Mouse (Mus musculus): ENCODE measurements at regions not wholly inside any gene's neighbourhood (a gene's known extent, or its start where the extent isn't known, plus 50 kb on each side); places are given as distances from the start of the nearest gene placed in this dataset.

DNA sequence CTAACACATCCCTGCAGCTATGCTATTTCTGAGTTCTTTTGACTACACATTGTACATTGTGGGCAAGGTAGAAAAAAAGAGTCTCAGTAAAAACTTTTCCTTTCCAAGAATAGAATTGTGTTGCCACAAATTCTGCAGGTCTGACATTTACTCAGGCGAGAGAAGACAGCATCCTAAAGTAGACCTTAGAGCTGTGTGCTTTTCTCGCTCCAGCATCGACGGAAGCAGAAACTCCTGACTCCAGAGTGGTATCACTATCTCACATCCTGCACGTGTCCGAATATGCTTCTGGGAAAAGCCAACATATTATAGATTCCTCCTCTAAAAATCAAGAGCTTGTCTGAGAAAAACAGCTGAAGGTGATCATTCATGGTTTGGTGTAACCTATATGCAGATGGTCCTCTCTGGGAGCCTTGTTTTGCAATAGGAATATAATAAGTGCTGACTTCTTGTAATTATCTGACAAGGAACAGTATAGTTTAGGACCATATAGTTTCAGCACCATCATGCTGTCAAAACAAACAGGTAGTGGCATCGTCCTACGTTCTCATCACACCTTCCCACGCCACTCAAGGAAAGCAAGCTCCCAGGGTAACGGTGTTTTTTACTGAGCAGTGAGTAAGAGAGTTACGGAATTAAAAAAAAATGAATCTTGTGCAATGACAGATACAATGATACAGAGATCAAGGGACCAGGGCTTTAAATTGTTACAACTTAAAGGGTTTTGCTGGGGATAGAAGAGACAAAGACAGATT lies 254.0 kb downstream of the Rnf144a start:
- no peaks in the 10 kb centered on the region for H3K27me3 ChIP-seq (ENCODE audit: control insufficient read depth, insufficient read depth, low read length)
- no peaks in the 10 kb centered on the region for H3K9me3 ChIP-seq (ENCODE audit: control insufficient read depth, low read length)
- H3K4me1 ChIP-seq (ENCODE audit: control insufficient read depth, insufficient read depth, low read length): no peaks in the 10 kb centered on the region
- no peak overlapping the region for H3K9ac ChIP-seq (ENCODE audit: low read length)
- no peak for DNase-seq (ENCODE audit: low spot score)
- no peak overlapping the region for H3K4me3 ChIP-seq (ENCODE audit: low read depth, low read length)
- H3K36me3 ChIP-seq (ENCODE audit: control insufficient read depth, insufficient read depth, low read length): no peaks in the 10 kb centered on the region
- H3K4me2 ChIP-seq (ENCODE audit: low read depth, severe bottlenecking): no peak overlapping the region
- H3K27ac ChIP-seq (replicated peaks; ENCODE audit: low read depth, low read length): no peak overlapping the region
- WGBS: 83% methylated on average over 11 of the region's 11 CpGs
- ATAC-seq (ENCODE audit: insufficient number of reproducible peaks, low FRiP score, low TSS enrichment, low read depth): no peak

DNA sequence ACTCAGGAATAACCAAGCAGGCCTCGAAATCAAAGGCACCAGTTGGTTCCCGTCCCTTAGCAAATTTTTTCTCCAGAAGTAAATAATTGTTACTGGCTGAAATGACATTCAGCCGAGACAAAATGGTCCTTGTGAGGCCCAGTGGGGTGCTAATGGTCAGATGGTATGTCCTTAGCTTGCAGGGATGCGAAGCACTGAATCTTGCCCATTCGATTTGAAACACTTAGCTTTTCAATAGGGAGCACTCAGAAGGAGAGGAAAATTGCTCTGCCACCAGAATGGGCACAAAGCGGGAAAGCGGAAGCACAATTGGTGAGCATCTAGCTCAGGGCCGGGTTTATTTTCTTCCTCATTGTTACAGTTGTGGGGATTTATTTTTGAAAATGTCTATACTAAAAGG lies 262.1 kb downstream of the Rnf144a start:
- no peaks in the 10 kb centered on the region for H3K27me3 ChIP-seq (ENCODE audit: control insufficient read depth, insufficient read depth, low read length)
- no peak overlapping the region for H3K27ac ChIP-seq (replicated peaks; ENCODE audit: low read depth, low read length)
- no peak overlapping the region for H3K9ac ChIP-seq (ENCODE audit: low read length)
- WGBS: 68% methylated on average over 8 of the region's 8 CpGs
- no peak overlapping the region for H3K4me3 ChIP-seq (ENCODE audit: low read depth, low read length)
- H3K36me3 ChIP-seq (ENCODE audit: control insufficient read depth, insufficient read depth, low read length): no peaks in the 10 kb centered on the region
- no peak for DNase-seq (ENCODE audit: low spot score)
- no peak overlapping the region for H3K4me2 ChIP-seq (ENCODE audit: low read depth, severe bottlenecking)
- no peaks in the 10 kb centered on the region for H3K9me3 ChIP-seq (ENCODE audit: control insufficient read depth, low read length)
- no peak for ATAC-seq (ENCODE audit: insufficient number of reproducible peaks, low FRiP score, low TSS enrichment, low read depth)
- no peaks in the 10 kb centered on the region for H3K4me1 ChIP-seq (ENCODE audit: control insufficient read depth, insufficient read depth, low read length)

- Histone ChIP-seq H3K9ac (ENCODE audit: low read length) (no peak overlapping the region), H3K36me3 (ENCODE audit: control insufficient read depth, insufficient read depth, low read length) (no peaks in the 10 kb centered on the region), H3K4me1 (ENCODE audit: control insufficient read depth, insufficient read depth, low read length) (no peaks in the 10 kb centered on the region), H3K27ac (replicated peaks; ENCODE audit: low read depth, low read length) (no peak overlapping the region), H3K4me3 (ENCODE audit: low read depth, low read length) (no peak overlapping the region), H3K4me2 (ENCODE audit: low read depth, severe bottlenecking) (no peak overlapping the region), H3K27me3 (ENCODE audit: control insufficient read depth, insufficient read depth, low read length) (no peaks in the 10 kb centered on the region), H3K9me3 (ENCODE audit: control insufficient read depth, low read length) (no peaks in the 10 kb centered on the region)
- DNase-seq (ENCODE audit: low spot score) (peak; percentile 9), ATAC-seq (ENCODE audit: insufficient number of reproducible peaks, low FRiP score, low TSS enrichment, low read depth) (no peak)
- WGBS: 74% methylated on average over 3 of the region's 3 CpGs
Measured at GRCm38 (mm10) chr12:26146336-26146735, 268.7 kb downstream of the Rnf144a start.

DNA sequence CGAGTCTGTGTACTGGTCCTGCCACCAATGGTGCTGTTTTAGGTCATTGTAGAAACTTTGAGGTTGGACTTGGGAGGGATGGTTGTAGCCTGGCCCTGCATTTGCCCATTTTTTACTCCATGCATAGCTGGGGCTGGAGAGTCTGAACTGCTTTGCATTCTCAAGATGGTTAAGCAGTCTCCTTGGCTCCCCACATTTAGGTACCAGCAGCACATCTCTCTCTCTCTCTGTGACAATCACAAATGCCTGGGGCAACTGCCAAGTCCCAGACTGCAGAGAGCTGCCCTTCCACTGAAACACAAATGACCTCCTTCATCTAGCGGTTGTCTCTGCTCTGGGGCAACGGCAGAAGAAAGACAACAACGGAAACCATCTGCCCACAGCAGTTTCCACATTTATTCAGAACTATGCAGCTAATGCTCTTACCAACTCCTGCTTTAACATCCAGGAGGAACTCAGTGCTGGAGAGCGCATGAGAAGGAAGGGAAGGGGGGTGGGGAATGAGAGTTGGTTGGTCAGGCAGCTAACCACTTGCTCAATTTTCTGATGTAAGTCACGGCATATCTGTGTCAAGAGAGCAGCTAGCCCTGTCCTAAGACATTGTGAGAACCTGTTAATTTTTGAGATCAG lies 269.9 kb downstream of the Rnf144a start:
- 72% methylated on average over 6 of the region's 6 CpGs for WGBS
- no peaks in the 10 kb centered on the region for H3K9me3 ChIP-seq (ENCODE audit: control insufficient read depth, low read length)
- H3K36me3 ChIP-seq (ENCODE audit: control insufficient read depth, insufficient read depth, low read length): no peaks in the 10 kb centered on the region
- no peak for DNase-seq (ENCODE audit: low spot score)
- ATAC-seq (ENCODE audit: insufficient number of reproducible peaks, low FRiP score, low TSS enrichment, low read depth): no peak
- H3K27ac ChIP-seq (replicated peaks; ENCODE audit: low read depth, low read length): no peak overlapping the region
- no peaks in the 10 kb centered on the region for H3K4me1 ChIP-seq (ENCODE audit: control insufficient read depth, insufficient read depth, low read length)
- H3K4me3 ChIP-seq (ENCODE audit: low read depth, low read length): no peak overlapping the region
- no peaks in the 10 kb centered on the region for H3K27me3 ChIP-seq (ENCODE audit: control insufficient read depth, insufficient read depth, low read length)
- H3K4me2 ChIP-seq (ENCODE audit: low read depth, severe bottlenecking): no peak overlapping the region
- H3K9ac ChIP-seq (ENCODE audit: low read length): no peak overlapping the region

DNA sequence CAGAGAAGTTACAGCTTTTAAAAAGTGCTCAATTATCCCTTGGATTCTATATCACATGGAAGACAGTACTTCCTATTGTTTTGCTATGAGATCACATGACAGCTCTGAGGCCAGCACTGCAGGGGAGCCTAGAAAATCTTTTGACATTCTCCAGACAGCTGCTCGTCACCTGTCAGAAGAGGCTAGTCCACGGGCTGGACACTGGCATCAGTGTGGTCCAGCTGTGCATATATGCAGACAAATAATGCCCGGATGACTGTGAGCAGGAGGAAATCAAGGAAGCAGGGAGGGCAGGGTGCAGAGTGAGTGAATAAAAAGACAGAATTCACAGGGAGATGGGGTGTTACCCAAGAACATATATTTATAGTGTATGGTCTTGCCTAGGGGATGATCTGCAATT lies 270.4 kb downstream of the Rnf144a start:
- Histone ChIP-seq H3K4me2 (ENCODE audit: low read depth, severe bottlenecking) (no peak overlapping the region), H3K4me3 (ENCODE audit: low read depth, low read length) (no peak overlapping the region), H3K27ac (replicated peaks; ENCODE audit: low read depth, low read length) (no peak overlapping the region), H3K9me3 (ENCODE audit: control insufficient read depth, low read length) (no peaks in the 10 kb centered on the region), H3K9ac (ENCODE audit: low read length) (no peak overlapping the region), H3K4me1 (ENCODE audit: control insufficient read depth, insufficient read depth, low read length) (no peaks in the 10 kb centered on the region), H3K27me3 (ENCODE audit: control insufficient read depth, insufficient read depth, low read length) (no peaks in the 10 kb centered on the region), H3K36me3 (ENCODE audit: control insufficient read depth, insufficient read depth, low read length) (no peaks in the 10 kb centered on the region)
- ATAC-seq (ENCODE audit: insufficient number of reproducible peaks, low FRiP score, low TSS enrichment, low read depth) (no peak), DNase-seq (ENCODE audit: low spot score) (no peak)
- WGBS: 77% methylated on average over 3 of the region's 3 CpGs

GRCm38 (mm10) chr12:26143411-26143810 lies 271.6 kb downstream of the Rnf144a start:
- Histone ChIP-seq H3K27ac (replicated peaks; ENCODE audit: low read depth, low read length) (no peak overlapping the region), H3K4me1 (ENCODE audit: control insufficient read depth, insufficient read depth, low read length) (no peaks in the 10 kb centered on the region), H3K9ac (ENCODE audit: low read length) (no peak overlapping the region), H3K4me3 (ENCODE audit: low read depth, low read length) (no peak overlapping the region), H3K36me3 (ENCODE audit: control insufficient read depth, insufficient read depth, low read length) (no peaks in the 10 kb centered on the region), H3K4me2 (ENCODE audit: low read depth, severe bottlenecking) (no peak overlapping the region), H3K27me3 (ENCODE audit: control insufficient read depth, insufficient read depth, low read length) (no peaks in the 10 kb centered on the region), H3K9me3 (ENCODE audit: control insufficient read depth, low read length) (no peaks in the 10 kb centered on the region)
- DNase-seq (ENCODE audit: low spot score) (no peak), ATAC-seq (ENCODE audit: insufficient number of reproducible peaks, low FRiP score, low TSS enrichment, low read depth) (no peak)
- whole genome bisulfite sequencing: 75% methylated on average over 6 of the region's 6 CpGs

DNA sequence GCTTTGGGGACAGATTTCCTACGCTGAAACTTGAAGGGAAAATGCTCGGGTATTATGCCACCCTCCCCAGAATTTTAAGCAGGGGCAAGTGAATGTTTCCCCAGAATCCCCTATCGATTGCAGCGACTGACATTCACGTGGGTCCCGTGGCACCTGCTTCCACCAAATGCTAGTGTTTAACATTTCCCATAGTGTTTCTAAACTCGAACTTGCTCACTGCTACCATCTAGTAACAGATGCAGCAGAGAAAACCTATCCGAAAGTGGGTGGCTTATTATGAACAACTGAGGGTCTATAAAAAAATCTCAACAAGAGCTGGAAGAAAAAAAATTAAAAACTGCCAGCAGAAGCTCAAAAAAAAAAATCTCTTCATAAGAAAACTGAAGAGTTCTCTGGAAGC lies 284.2 kb downstream of the Rnf144a start:
- WGBS: 92% methylated on average over 8 of the region's 8 CpGs
- Histone ChIP-seq H3K4me1 (ENCODE audit: control insufficient read depth, insufficient read depth, low read length) (no peaks in the 10 kb centered on the region), H3K4me2 (ENCODE audit: low read depth, severe bottlenecking) (no peak overlapping the region), H3K9ac (ENCODE audit: low read length) (no peak overlapping the region), H3K9me3 (ENCODE audit: control insufficient read depth, low read length) (no peaks in the 10 kb centered on the region), H3K27ac (replicated peaks; ENCODE audit: low read depth, low read length) (no peak overlapping the region), H3K36me3 (ENCODE audit: control insufficient read depth, insufficient read depth, low read length) (no peaks in the 10 kb centered on the region), H3K27me3 (ENCODE audit: control insufficient read depth, insufficient read depth, low read length) (no peaks in the 10 kb centered on the region), H3K4me3 (ENCODE audit: low read depth, low read length) (no peak overlapping the region)
- ATAC-seq (ENCODE audit: insufficient number of reproducible peaks, low FRiP score, low TSS enrichment, low read depth): no peak
- DNase-seq (ENCODE audit: low spot score): no peak

DNA sequence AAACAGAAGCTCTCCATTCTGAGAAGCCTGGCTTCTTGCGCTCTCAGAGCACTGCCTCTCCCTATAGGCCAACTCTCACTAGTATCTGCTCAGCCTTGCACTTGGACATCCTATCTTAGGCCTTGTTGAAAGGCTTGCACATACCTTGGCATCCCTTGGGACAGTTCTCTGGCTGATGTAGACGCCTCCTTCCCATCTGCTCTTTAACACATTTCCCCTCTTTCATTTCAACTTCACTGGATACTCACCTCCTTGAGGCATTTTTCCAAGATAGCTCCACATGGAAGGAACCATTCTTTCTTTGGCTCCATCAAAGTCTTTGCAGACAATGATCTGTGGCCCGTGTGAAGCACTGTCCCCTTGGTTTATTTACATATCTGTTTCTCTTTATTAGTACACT lies 285.0 kb downstream of the Rnf144a start:
- Histone ChIP-seq H3K4me1 (ENCODE audit: control insufficient read depth, insufficient read depth, low read length) (no peaks in the 10 kb centered on the region), H3K36me3 (ENCODE audit: control insufficient read depth, insufficient read depth, low read length) (no peaks in the 10 kb centered on the region), H3K9ac (ENCODE audit: low read length) (no peak overlapping the region), H3K4me2 (ENCODE audit: low read depth, severe bottlenecking) (no peak overlapping the region), H3K27ac (replicated peaks; ENCODE audit: low read depth, low read length) (no peak overlapping the region), H3K27me3 (ENCODE audit: control insufficient read depth, insufficient read depth, low read length) (no peaks in the 10 kb centered on the region), H3K9me3 (ENCODE audit: control insufficient read depth, low read length) (no peaks in the 10 kb centered on the region), H3K4me3 (ENCODE audit: low read depth, low read length) (no peak overlapping the region)
- WGBS: 92% methylated on average over 3 of the region's 3 CpGs
- ATAC-seq (ENCODE audit: insufficient number of reproducible peaks, low FRiP score, low TSS enrichment, low read depth) (no peak), DNase-seq (ENCODE audit: low spot score) (no peak)

GRCm38 (mm10) chr12:26129511-26129910 lies 285.5 kb downstream of the Rnf144a start:
- no peak for DNase-seq (ENCODE audit: low spot score)
- Histone ChIP-seq H3K4me2 (ENCODE audit: low read depth, severe bottlenecking) (no peak overlapping the region), H3K27ac (replicated peaks; ENCODE audit: low read depth, low read length) (no peak overlapping the region), H3K4me3 (ENCODE audit: low read depth, low read length) (no peak overlapping the region), H3K9ac (ENCODE audit: low read length) (no peak overlapping the region), H3K4me1 (ENCODE audit: control insufficient read depth, insufficient read depth, low read length) (no peaks in the 10 kb centered on the region), H3K27me3 (ENCODE audit: control insufficient read depth, insufficient read depth, low read length) (no peaks in the 10 kb centered on the region), H3K9me3 (ENCODE audit: control insufficient read depth, low read length) (no peaks in the 10 kb centered on the region), H3K36me3 (ENCODE audit: control insufficient read depth, insufficient read depth, low read length) (no peaks in the 10 kb centered on the region)
- no peak for ATAC-seq (ENCODE audit: insufficient number of reproducible peaks, low FRiP score, low TSS enrichment, low read depth)
- WGBS: 76% methylated on average over 4 of the region's 4 CpGs

Measured in limb, embryonic 11.5 days (tissue).